Mouse (Mus musculus): Measurements from ENCODE around the gene Pld5. TPM values are rescaled to one million over a fixed set of nuclear protein-coding genes. Genes with fewer than 3 reads are reported as not detected.

Gene Pld5
- polyA plus RNA-seq, 1 experiment from 2014 or later: 0.25 TPM

DNA sequence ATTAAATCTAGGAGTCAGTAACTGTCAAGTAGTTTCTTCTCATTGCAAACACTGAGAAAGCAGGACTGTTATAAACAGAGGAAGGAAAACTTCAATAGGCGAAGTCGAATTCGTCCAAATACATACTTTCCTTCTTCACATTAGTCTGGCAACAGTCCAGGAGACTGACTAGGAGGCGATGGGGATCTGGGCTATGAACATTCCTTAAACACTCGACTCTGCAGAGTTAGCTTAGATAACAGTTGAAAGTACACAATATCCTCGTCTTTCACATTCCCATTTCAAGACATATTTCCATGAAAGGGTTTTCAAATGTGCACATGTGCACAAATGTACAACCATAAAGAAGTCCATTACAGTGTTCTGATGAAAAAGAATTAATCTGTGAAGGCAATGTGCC is 129.8 kb downstream of the Pld5 start:
- Histone ChIP-seq H3K27ac (peak overlapping the region; percentile 48; the same call in 1 of the 2 replicates), H3K4me3 (no peak overlapping the region), H3K4me1 (peaks cover 5% of the 10 kb centered on the region; the same call in 1 of the 2 replicates), H3K27me3 (no peaks in the 10 kb centered on the region), H3K9me3 (no peaks in the 10 kb centered on the region), H3K9ac (no peak overlapping the region), H3K4me2 (no peak overlapping the region), H3K36me3 (no peaks in the 10 kb centered on the region)
- peak; percentile 70; the same call in 1 of the 2 replicates for ATAC-seq (ENCODE audit: borderline replicate concordance, extremely low read depth, low FRiP score, low TSS enrichment)
- WGBS: 2% methylated on average over 6 of the region's 6 CpGs

- H3K9ac ChIP-seq: no peak overlapping the region
- H3K9me3 ChIP-seq: no peaks in the 10 kb centered on the region
- no peaks in the 10 kb centered on the region for H3K4me1 ChIP-seq
- H3K4me2 ChIP-seq: no peak overlapping the region
- ATAC-seq (ENCODE audit: borderline replicate concordance, extremely low read depth, low FRiP score, low TSS enrichment): no peak
- no peak overlapping the region for H3K27ac ChIP-seq
- H3K4me3 ChIP-seq: no peak overlapping the region
- H3K27me3 ChIP-seq: no peaks in the 10 kb centered on the region
- WGBS: 83% methylated on average over 8 of the region's 8 CpGs
- no peaks in the 10 kb centered on the region for H3K36me3 ChIP-seq
Observed at GRCm38 (mm10) chr1:176134379-176134778, 140.7 kb downstream of the Pld5 start.

DNA sequence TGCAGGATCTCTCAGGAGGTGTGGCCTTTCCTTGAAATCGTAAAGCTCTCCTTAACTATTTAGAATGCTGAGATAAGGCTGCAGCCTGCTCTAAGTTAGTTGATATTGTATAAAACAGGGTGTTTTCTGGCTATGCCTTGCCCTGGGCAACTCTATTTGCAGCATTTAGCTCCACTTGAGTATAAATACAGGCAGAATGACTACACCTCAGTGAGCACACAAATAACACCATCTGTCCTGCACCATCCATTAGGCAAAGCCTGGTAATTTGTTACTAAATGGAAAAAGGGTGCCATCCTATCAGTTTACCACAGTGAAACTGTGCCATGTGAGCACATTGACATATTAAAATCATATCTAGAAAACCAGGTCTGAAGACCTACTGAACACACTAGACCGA is 149.3 kb downstream of the Pld5 start:
- no peak for ATAC-seq (ENCODE audit: borderline replicate concordance, extremely low read depth, low FRiP score, low TSS enrichment)
- Histone ChIP-seq H3K4me1 (no peaks in the 10 kb centered on the region), H3K27ac (no peak overlapping the region), H3K27me3 (no peaks in the 10 kb centered on the region), H3K4me2 (no peak overlapping the region), H3K9ac (no peak overlapping the region), H3K36me3 (no peaks in the 10 kb centered on the region), H3K9me3 (no peaks in the 10 kb centered on the region), H3K4me3 (no peak overlapping the region)
- WGBS: 49% methylated on average over 2 of the region's 2 CpGs

DNA sequence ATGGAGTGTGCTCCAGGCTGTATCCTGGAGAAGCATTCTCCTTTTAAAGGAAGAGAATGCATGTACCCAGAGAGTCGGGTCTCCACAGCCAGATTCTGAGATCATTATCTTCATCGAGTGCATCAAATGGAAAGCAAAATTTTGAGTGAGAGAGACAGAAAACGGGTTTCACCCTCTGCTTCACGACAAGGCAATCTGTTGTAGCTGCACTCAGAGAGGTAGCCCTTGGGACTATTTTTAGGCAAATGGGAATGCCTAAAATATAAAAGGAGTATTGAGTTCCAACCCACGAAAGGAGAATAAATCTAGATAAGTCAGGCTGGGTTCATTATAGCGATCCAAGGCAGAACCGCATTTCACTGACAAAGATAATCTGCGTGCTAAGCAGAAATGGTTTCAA is 150.7 kb downstream of the Pld5 start:
- 54% methylated on average over 8 of the region's 8 CpGs for WGBS
- H3K27me3 ChIP-seq: no peaks in the 10 kb centered on the region
- no peaks in the 10 kb centered on the region for H3K9me3 ChIP-seq
- no peaks in the 10 kb centered on the region for H3K4me1 ChIP-seq
- H3K4me2 ChIP-seq: no peak overlapping the region
- ATAC-seq (ENCODE audit: borderline replicate concordance, extremely low read depth, low FRiP score, low TSS enrichment): no peak
- H3K4me3 ChIP-seq: no peak overlapping the region
- H3K27ac ChIP-seq: no peak overlapping the region
- H3K9ac ChIP-seq: no peak overlapping the region
- H3K36me3 ChIP-seq: no peaks in the 10 kb centered on the region

DNA sequence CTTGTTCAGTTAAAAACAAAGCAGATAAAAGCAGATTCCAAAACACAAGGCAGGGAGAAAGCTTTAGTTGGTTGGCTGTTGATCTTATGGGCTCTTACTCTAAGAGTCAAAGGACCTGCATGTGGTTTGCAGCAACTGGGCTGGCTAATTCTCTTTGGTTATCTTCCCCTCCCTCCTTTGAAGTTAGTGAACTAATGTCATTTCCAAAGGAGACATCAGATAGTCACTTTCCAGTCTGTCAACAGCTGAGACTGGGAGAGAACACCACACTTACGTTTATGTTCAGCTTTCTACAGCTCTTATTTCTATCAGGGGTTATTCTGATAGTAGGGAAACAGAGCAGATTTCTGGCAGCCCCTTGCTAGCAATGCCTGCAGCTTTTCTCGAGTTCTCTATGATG is 151.3 kb downstream of the Pld5 start:
- WGBS: 24% methylated on average over 2 of the region's 2 CpGs
- Histone ChIP-seq H3K27ac (no peak overlapping the region), H3K4me3 (no peak overlapping the region), H3K9ac (no peak overlapping the region), H3K4me1 (no peaks in the 10 kb centered on the region), H3K4me2 (no peak overlapping the region), H3K36me3 (no peaks in the 10 kb centered on the region), H3K9me3 (no peaks in the 10 kb centered on the region), H3K27me3 (no peaks in the 10 kb centered on the region)
- no peak for ATAC-seq (ENCODE audit: borderline replicate concordance, extremely low read depth, low FRiP score, low TSS enrichment)

GRCm38 (mm10) chr1:176115604-176116003 is 159.5 kb downstream of the Pld5 start:
- Histone ChIP-seq H3K4me3 (no peak overlapping the region), H3K36me3 (no peaks in the 10 kb centered on the region), H3K4me2 (no peak overlapping the region), H3K4me1 (0 out of 2 replicates have a peak, but pooled peaks cover 1% of the 10 kb centered on the region), H3K9ac (no peak overlapping the region), H3K27me3 (no peaks in the 10 kb centered on the region), H3K9me3 (no peaks in the 10 kb centered on the region), H3K27ac (no peak overlapping the region)
- 85% methylated on average over 4 of the region's 4 CpGs for WGBS
- no peak for ATAC-seq (ENCODE audit: borderline replicate concordance, extremely low read depth, low FRiP score, low TSS enrichment)

DNA sequence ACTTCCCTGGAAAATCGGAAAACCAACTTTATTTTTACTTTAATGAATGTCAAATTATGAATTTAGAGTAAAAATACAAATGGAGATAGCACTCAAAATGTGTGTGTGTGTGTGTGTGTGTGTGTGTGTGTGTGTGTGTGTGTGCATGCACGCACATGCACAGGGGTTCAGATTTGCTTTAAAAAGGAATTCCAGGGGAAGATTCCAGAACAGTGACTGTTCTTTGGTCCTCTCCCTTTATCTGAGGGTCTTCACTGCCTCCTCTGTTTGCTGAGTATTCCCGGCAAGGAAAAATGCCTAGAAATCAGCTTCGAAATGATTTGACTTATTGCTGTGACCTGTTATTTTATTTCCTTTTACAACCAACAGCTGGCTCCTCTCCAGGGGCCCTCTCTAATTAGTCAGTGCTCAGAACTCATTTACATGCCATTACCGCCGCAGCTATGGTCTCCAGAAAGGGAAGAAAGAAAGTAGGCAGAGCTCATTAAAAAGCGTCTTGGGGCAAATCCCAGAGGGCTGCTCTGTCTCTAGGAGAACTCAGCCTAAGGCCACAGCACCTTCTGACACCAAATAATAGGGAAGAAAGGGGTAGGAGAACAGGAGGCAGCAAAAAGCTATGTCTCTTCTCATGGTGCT is 176.3 kb downstream of the Pld5 start:
- Histone ChIP-seq H3K9me3 (no peaks in the 10 kb centered on the region), H3K36me3 (no peaks in the 10 kb centered on the region), H3K4me2 (no peak overlapping the region), H3K27me3 (no peaks in the 10 kb centered on the region), H3K4me1 (no peaks in the 10 kb centered on the region), H3K27ac (no peak overlapping the region), H3K4me3 (no peak overlapping the region), H3K9ac (no peak overlapping the region)
- no peak for ATAC-seq (ENCODE audit: borderline replicate concordance, extremely low read depth, low FRiP score, low TSS enrichment)
- 43% methylated on average over 7 of the region's 7 CpGs for WGBS

- H3K4me2 ChIP-seq: no peak overlapping the region
- H3K36me3 ChIP-seq: no peaks in the 10 kb centered on the region
- WGBS: 51% methylated on average over 2 of the region's 2 CpGs
- no peak overlapping the region for H3K27ac ChIP-seq
- no peak overlapping the region for H3K9ac ChIP-seq
- no peaks in the 10 kb centered on the region for H3K27me3 ChIP-seq
- no peaks in the 10 kb centered on the region; the same call in 1 of the 2 replicates for H3K4me1 ChIP-seq
- H3K9me3 ChIP-seq: no peaks in the 10 kb centered on the region
- H3K4me3 ChIP-seq: no peak overlapping the region
- ATAC-seq (ENCODE audit: borderline replicate concordance, extremely low read depth, low FRiP score, low TSS enrichment): no peak
Observed at GRCm38 (mm10) chr1:176092119-176092518, 183.0 kb downstream of the Pld5 start.

DNA sequence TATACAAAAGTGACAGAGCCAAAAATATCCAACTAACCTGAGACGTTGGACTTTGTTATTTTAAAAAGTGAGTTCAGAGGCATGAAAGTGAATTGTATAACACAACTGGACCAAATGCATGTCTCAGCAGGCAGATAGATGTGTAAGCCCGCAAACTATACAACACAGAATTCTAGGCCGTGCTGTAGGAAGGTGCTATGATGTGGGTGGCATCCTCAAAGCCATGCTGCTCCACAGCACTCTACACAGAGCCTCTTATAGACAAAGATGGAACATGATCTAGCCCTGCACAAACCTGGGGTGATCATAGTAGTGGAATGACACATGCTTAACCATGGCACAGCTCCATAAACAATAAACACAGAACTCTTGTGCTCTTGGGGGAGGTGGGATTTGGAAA is 185.7 kb downstream of the Pld5 start:
- no peaks in the 10 kb centered on the region; the same call in 1 of the 2 replicates for H3K4me1 ChIP-seq
- 72% methylated on average over 3 of the region's 3 CpGs for WGBS
- ATAC-seq (ENCODE audit: borderline replicate concordance, extremely low read depth, low FRiP score, low TSS enrichment): no peak

DNA sequence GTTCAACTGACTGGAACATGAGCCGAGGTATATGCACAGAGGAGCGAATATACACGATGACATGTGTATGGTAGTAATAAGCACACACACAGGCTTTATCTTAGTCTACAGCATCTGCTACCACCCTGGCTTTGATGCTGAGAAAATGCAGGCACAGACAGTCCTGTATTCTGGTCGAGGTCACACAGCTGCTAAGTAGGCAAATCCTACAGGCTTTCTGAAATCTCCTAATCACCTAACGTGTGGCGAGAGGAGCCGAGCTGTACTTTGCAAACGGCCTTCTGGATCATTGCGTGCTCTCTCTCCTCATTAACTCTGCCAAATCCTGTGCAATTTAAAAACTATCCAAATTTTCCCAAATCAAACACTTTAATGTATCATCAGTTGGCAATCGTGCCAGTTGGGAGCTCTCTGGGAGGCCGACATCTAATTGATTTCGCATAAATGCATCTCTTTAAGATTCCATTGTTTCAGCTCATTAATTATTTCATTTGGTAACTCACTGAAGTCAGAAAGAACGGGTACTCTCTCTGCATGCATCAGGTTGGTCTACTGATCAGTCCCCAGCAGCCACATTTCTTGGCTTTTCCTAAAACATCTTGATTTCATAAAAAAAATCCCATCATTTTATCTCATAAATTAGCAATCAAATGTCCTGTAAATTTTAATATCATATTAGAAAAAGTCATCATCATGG is 189.0 kb downstream of the Pld5 start:
- H3K4me1 ChIP-seq: no peaks in the 10 kb centered on the region
- no peak overlapping the region for H3K9ac ChIP-seq
- H3K27me3 ChIP-seq: no peaks in the 10 kb centered on the region
- WGBS: 75% methylated on average over 13 of the region's 13 CpGs
- H3K36me3 ChIP-seq: no peaks in the 10 kb centered on the region
- H3K27ac ChIP-seq: no peak overlapping the region
- no peaks in the 10 kb centered on the region for H3K9me3 ChIP-seq
- no peak overlapping the region for H3K4me3 ChIP-seq
- H3K4me2 ChIP-seq: no peak overlapping the region
- no peak for ATAC-seq (ENCODE audit: borderline replicate concordance, extremely low read depth, low FRiP score, low TSS enrichment)

More for the DNA sequence above, 185.7 kb downstream of the Pld5 start:
- Histone ChIP-seq H3K36me3 (no peaks in the 10 kb centered on the region), H3K9me3 (no peaks in the 10 kb centered on the region), H3K9ac (no peak overlapping the region), H3K27me3 (no peaks in the 10 kb centered on the region), H3K4me2 (no peak overlapping the region), H3K27ac (no peak overlapping the region), H3K4me3 (no peak overlapping the region)

- no peak overlapping the region for H3K9ac ChIP-seq
- no peaks in the 10 kb centered on the region for H3K4me1 ChIP-seq
- no peaks in the 10 kb centered on the region for H3K27me3 ChIP-seq
- WGBS: 29% methylated on average over 4 of the region's 4 CpGs
- H3K4me2 ChIP-seq: no peak overlapping the region
- H3K27ac ChIP-seq: no peak overlapping the region
- H3K36me3 ChIP-seq: no peaks in the 10 kb centered on the region
- no peak for ATAC-seq (ENCODE audit: borderline replicate concordance, extremely low read depth, low FRiP score, low TSS enrichment)
- H3K4me3 ChIP-seq: no peak overlapping the region
- H3K9me3 ChIP-seq: no peaks in the 10 kb centered on the region
Observed at GRCm38 (mm10) chr1:176082306-176082705, 192.8 kb downstream of the Pld5 start.

DNA sequence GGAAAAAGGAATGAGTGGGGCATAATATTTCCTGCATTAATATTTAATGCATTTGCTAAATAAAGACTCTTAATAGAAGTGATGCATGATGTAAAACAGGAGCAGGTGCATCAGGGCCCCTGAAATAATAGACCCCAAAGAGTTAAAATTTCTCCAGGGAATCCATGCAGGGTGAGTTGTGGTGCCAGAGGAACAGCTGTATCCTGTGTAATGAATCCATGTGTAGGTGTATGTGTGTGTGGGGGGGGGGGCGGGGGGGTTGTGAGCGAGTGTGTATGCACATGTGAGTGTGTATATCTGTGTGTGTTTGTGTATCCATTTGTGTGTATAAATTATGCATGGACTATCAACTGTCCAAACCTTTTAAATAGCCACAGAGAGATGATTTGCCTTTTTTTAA is 194.1 kb downstream of the Pld5 start:
- no peaks in the 10 kb centered on the region for H3K4me1 ChIP-seq
- no peak overlapping the region for H3K27ac ChIP-seq
- H3K27me3 ChIP-seq: no peaks in the 10 kb centered on the region
- WGBS: 75% methylated on average over 2 of the region's 2 CpGs
- no peaks in the 10 kb centered on the region for H3K36me3 ChIP-seq
- H3K4me2 ChIP-seq: no peak overlapping the region
- no peak for ATAC-seq (ENCODE audit: borderline replicate concordance, extremely low read depth, low FRiP score, low TSS enrichment)
- no peak overlapping the region for H3K9ac ChIP-seq
- no peaks in the 10 kb centered on the region for H3K9me3 ChIP-seq
- no peak overlapping the region for H3K4me3 ChIP-seq

Data from lung, embryonic 15.5 days (tissue).